In the genomic region with DNA sequence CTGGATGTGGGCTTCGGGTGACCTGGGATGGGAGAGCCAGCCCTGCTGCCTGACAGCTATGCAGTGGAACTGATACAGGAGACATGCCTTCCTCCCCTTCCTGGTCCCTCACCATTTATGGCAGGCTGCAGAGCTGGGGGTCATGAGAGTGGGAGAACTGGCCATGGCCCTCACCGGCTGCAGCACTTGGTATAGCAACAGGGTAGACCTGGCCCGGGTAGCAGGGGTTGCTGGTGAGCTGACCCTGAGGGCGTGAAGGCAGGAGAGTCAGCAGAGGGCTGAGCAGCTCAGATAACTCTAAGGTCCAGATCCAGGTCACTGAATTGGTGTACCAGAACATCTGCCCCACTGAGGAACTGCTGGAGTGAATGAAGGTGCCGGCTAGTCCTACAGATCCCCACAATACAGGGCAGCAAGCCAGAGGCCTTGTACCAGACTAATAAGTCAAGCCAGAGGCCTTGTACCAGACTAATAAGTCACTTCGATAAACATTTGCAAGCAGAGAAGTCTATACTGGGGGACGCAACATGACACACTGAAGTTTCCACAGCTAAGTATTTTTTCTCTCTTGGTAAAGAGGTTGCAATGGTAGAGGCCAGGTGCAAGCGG, we compare ENCODE assay signal across 16 mouse cellular contexts.
DNase-seq lines count a peak whose midpoint lies in the region; ATAC-seq lines count a peak whose summit lies in the region.
"Had no signal": no experiment of that assay in that cellular context is flagged by ENCODE, and none has a peak within 500 bp of the region (broad histone marks: within the 10 kb centered on the region; RNA-seq: fewer than 3 reads in every experiment).

No protein-coding gene starts in this region.

- DNase-seq in midbrain, embryonic 10.5 days (ENCODE audit: low spot score) = no peak
- DNase-seq in adrenal gland, postnatal 25 days = peak; percentile 69
- DNase-seq in embryonic facial prominence, embryonic 14.5 days (ENCODE audit: low spot score) = no peak
- DNase-seq in cerebellum, postnatal 14 days = no peak
- no peak for DNase-seq in layer of hippocampus, adult 18-20 months (ENCODE audit: low spot score in 2 of 2)
- DNase-seq: cerebellum, adult 2 months; layer of hippocampus, postnatal 36 days; left cerebral cortex, postnatal 4 days; lung, postnatal 10 days; right cerebral cortex, postnatal 14 days had no signal

- H3K27ac ChIP-seq in hindbrain, embryonic 15.5 days (replicated peaks) = no peak overlapping the region
- no peak overlapping the region for H3K27ac ChIP-seq in hindbrain, embryonic 13.5 days
- 0 out of 2 replicates have a peak overlapping the region, but pooled peaks have one; percentile 33 for H3K27ac ChIP-seq in midbrain, embryonic 10.5 days (replicated peaks)
- H3K27ac ChIP-seq in midbrain, embryonic 15.5 days = no peak overlapping the region
- H3K27ac ChIP-seq in embryonic facial prominence, embryonic 14.5 days (replicated peaks; ENCODE audit: low read depth, low read length) = no peak overlapping the region
- H3K27ac ChIP-seq: embryonic facial prominence, embryonic 15.5 days; neural tube, embryonic 12.5 days had no signal

- H3K27me3 ChIP-seq in hindbrain, embryonic 15.5 days = no peaks in the 10 kb centered on the region
- H3K27me3 ChIP-seq in hindbrain, embryonic 13.5 days = no peaks in the 10 kb centered on the region
- H3K27me3 ChIP-seq in midbrain, embryonic 10.5 days (ENCODE audit: low read depth, poor library complexity, severe bottlenecking) = no peaks in the 10 kb centered on the region
- no peaks in the 10 kb centered on the region for H3K27me3 ChIP-seq in midbrain, embryonic 15.5 days (replicated peaks)
- H3K27me3 ChIP-seq in embryonic facial prominence, embryonic 14.5 days (replicated peaks; ENCODE audit: control insufficient read depth, insufficient read depth, low read length) = no peaks in the 10 kb centered on the region
- H3K27me3 ChIP-seq: embryonic facial prominence, embryonic 15.5 days; neural tube, embryonic 12.5 days had no signal

- H3K4me2 ChIP-seq in hindbrain, embryonic 15.5 days = no peak overlapping the region
- H3K4me2 ChIP-seq in hindbrain, embryonic 13.5 days = no peak overlapping the region
- no peak overlapping the region for H3K4me2 ChIP-seq in midbrain, embryonic 15.5 days
- H3K4me2 ChIP-seq in embryonic facial prominence, embryonic 14.5 days (ENCODE audit: low read depth, low read length) = no peak overlapping the region
- H3K4me2 ChIP-seq: embryonic facial prominence, embryonic 15.5 days; neural tube, embryonic 12.5 days had no signal

- no peaks in the 10 kb centered on the region for H3K9me3 ChIP-seq in hindbrain, embryonic 15.5 days
- no peaks in the 10 kb centered on the region for H3K9me3 ChIP-seq in hindbrain, embryonic 13.5 days
- H3K9me3 ChIP-seq in midbrain, embryonic 10.5 days (replicated peaks) = no peaks in the 10 kb centered on the region
- H3K9me3 ChIP-seq in midbrain, embryonic 15.5 days = no peaks in the 10 kb centered on the region
- H3K9me3 ChIP-seq in embryonic facial prominence, embryonic 14.5 days (ENCODE audit: control insufficient read depth, low read length) = no peaks in the 10 kb centered on the region
- H3K9me3 ChIP-seq: embryonic facial prominence, embryonic 15.5 days; neural tube, embryonic 12.5 days had no signal

- H3K4me3 ChIP-seq in hindbrain, embryonic 15.5 days = no peak overlapping the region
- H3K4me3 ChIP-seq in hindbrain, embryonic 13.5 days = no peak overlapping the region
- H3K4me3 ChIP-seq in midbrain, embryonic 10.5 days = no peak overlapping the region
- no peak overlapping the region for H3K4me3 ChIP-seq in midbrain, embryonic 15.5 days
- H3K4me3 ChIP-seq in embryonic facial prominence, embryonic 14.5 days (ENCODE audit: low read depth, low read length) = no peak overlapping the region
- H3K4me3 ChIP-seq: embryonic facial prominence, embryonic 15.5 days; neural tube, embryonic 12.5 days had no signal

- 86% methylated on average over 8 of the region's 8 CpGs for WGBS in hindbrain, embryonic 15.5 days
- 85% methylated on average over 8 of the region's 8 CpGs for WGBS in hindbrain, embryonic 13.5 days
- 83% methylated on average over 8 of the region's 8 CpGs for WGBS in midbrain, embryonic 10.5 days
- 84% methylated on average over 8 of the region's 8 CpGs for WGBS in midbrain, embryonic 15.5 days
- 72% methylated on average over 8 of the region's 8 CpGs for WGBS in embryonic facial prominence, embryonic 14.5 days

- 0 out of 2 replicates have a peak, but pooled peaks have one; percentile 27 for ATAC-seq in hindbrain, embryonic 15.5 days (ENCODE audit: low FRiP score, low read depth)
- ATAC-seq in hindbrain, embryonic 13.5 days (ENCODE audit: low FRiP score) = no peak
- ATAC-seq in midbrain, embryonic 15.5 days (replicated peaks) = no peak
- ATAC-seq in embryonic facial prominence, embryonic 14.5 days (ENCODE audit: low read depth) = peak; percentile 37; the same call in 1 of the 2 replicates
- ATAC-seq: intestine, embryonic 16.5 days had no signal

- H3K9ac ChIP-seq in hindbrain, embryonic 15.5 days = no peak overlapping the region
- no peak overlapping the region for H3K9ac ChIP-seq in hindbrain, embryonic 13.5 days
- no peak overlapping the region for H3K9ac ChIP-seq in midbrain, embryonic 15.5 days
- H3K9ac ChIP-seq in embryonic facial prominence, embryonic 14.5 days (ENCODE audit: low read depth, low read length) = no peak overlapping the region
- H3K9ac ChIP-seq: embryonic facial prominence, embryonic 15.5 days; neural tube, embryonic 12.5 days had no signal

- 0 out of 2 replicates have a peak, but pooled peaks cover 3% of the 10 kb centered on the region for H3K4me1 ChIP-seq in hindbrain, embryonic 15.5 days (replicated peaks)
- H3K4me1 ChIP-seq in hindbrain, embryonic 13.5 days (replicated peaks) = peaks cover 5% of the 10 kb centered on the region; the same call in 1 of the 2 replicates
- H3K4me1 ChIP-seq in midbrain, embryonic 10.5 days = peaks cover 13% of the 10 kb centered on the region; the same call in 1 of the 2 replicates
- no peaks in the 10 kb centered on the region; the same call in 1 of the 2 replicates for H3K4me1 ChIP-seq in midbrain, embryonic 15.5 days
- no peaks in the 10 kb centered on the region for H3K4me1 ChIP-seq in embryonic facial prominence, embryonic 14.5 days (ENCODE audit: control insufficient read depth, insufficient read depth, low read length)
- H3K4me1 ChIP-seq: embryonic facial prominence, embryonic 15.5 days; neural tube, embryonic 12.5 days had no signal

- no peaks in the 10 kb centered on the region for H3K36me3 ChIP-seq in hindbrain, embryonic 15.5 days
- no peaks in the 10 kb centered on the region for H3K36me3 ChIP-seq in hindbrain, embryonic 13.5 days
- no peaks in the 10 kb centered on the region for H3K36me3 ChIP-seq in midbrain, embryonic 10.5 days
- H3K36me3 ChIP-seq in midbrain, embryonic 15.5 days (replicated peaks) = no peaks in the 10 kb centered on the region
- H3K36me3 ChIP-seq in embryonic facial prominence, embryonic 14.5 days (ENCODE audit: control insufficient read depth, insufficient read depth, low read length) = no peaks in the 10 kb centered on the region
- H3K36me3 ChIP-seq: embryonic facial prominence, embryonic 15.5 days; neural tube, embryonic 12.5 days had no signal

Comparison
In these comparisons a context has a peak if more than half of its experiments do, and no peak if none do; other contexts are left out.
1. ATAC-seq: peak in hindbrain, embryonic 15.5 days (single experiment) and embryonic facial prominence, embryonic 14.5 days (single experiment); none in hindbrain, embryonic 13.5 days (single experiment) and midbrain, embryonic 15.5 days (single experiment).